Mouse (Mus musculus) ES-Bruce4 (cell line): Measurements from ENCODE around the gene Loxl4.

Experiments
- CTCF ChIP-seq: IDR thresholded peaks from one replicate; pipeline ENCODE4 v1.8.1; 2011; ENCODE audit warnings: low read depth, low read length
- EP300 ChIP-seq: IDR thresholded peaks from 2 replicates; pipeline ENCODE4 v1.6.1; 2011; ENCODE audit warnings: low read depth, low read length; ENCODE audit not compliant: insufficient read depth

- TF ChIP-seq CTCF (no peak), EP300 (no peak)
Measured at GRCm38 (mm10) chr19:42587704-42588103, 24.9 kb downstream of the Loxl4 start.
